Mouse (Mus musculus): ENCODE results near the gene Vps54.

GRCm38 (mm10) chr11:21295486-21295885 lies 56.4 kb downstream of the Vps54 start:
- TF ChIP-seq GATA1 (IDR thresholded peaks at IDR 0.05; ENCODE audit: low read length) (no peak), TAL1 (IDR thresholded peaks at IDR 0.05; ENCODE audit: low read length) (no peak)

Measured in erythroblast, embryonic 14.5 days (primary cell).